Mouse (Mus musculus) megakaryocyte, embryonic 14.5 days (primary cell): ENCODE measurements around the gene Prex1. TPM values are rescaled to one million over a fixed set of nuclear protein-coding genes. Genes with fewer than 3 reads are reported as not detected.

Experiments
- H3K27me3 ChIP-seq: replicated peaks from 2 replicates; pipeline ENCODE3; 2012; ENCODE audit warnings: inconsistent platforms
- H3K36me3 ChIP-seq: replicated peaks from 2 replicates; pipeline ENCODE3; 2012; ENCODE audit warnings: low read length, inconsistent platforms, mixed read lengths
- H3K4me1 ChIP-seq: 2 replicates; pipeline ENCODE4 v1.6.1; 2012; ENCODE audit warnings: inconsistent platforms
- H3K4me3 ChIP-seq: replicated peaks from 2 replicates; pipeline ENCODE3; 2012; ENCODE audit warnings: moderate library complexity, mild to moderate bottlenecking, inconsistent platforms
- H3K9me3 ChIP-seq: 2 replicates; pipeline ENCODE4 v1.6.1; 2012; ENCODE audit warnings: inconsistent platforms
- FLI1 ChIP-seq: IDR thresholded peaks from 2 replicates; pipeline ENCODE4 v1.6.1; 2012; ENCODE audit warnings: low read length, inconsistent platforms, mixed read lengths
- GATA1 ChIP-seq: IDR thresholded peaks from 3 replicates; pipeline ENCODE4 v1.6.1; 2012; ENCODE audit warnings: mixed read lengths, low read length, inconsistent platforms, borderline replicate concordance
- polyA plus RNA-seq: library from polyadenylated mRNA; stranded (reverse); fragments of >175 nt; gene quantifications from 2 replicates; pipeline ENCODE4 v1.2.3, GENCODE M21; 2012; ENCODE audit warnings: low replicate concordance; ENCODE audit not compliant: insufficient read depth

Prex1 gene
- polyA plus RNA-seq, 1 experiment: 14.4 TPM

DNA sequence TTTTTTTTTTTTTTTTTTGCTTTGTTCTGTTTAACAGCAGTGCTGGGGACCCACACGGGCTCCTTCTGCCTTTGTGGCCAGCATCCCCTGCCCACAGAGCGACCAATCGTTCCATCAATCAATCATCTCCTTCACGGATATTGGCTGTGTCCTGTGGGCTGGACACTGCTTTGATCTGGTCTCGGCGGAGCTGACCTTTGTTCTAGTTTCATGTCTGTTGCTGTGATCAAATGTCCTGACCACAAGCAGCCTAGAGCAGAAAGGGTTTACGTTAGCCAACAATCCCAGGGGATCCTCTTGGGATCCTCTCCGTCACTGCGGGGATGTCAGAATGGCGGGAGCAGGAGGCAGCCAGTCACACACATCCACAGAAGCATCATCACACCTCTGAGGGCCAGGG, 154.1 kb downstream of the Prex1 start:
- Histone ChIP-seq H3K4me1 (peaks cover 13% of the 10 kb centered on the region), H3K9me3 (peaks cover 5% of the 10 kb centered on the region), H3K4me3 (no peak overlapping the region), H3K27me3 (peaks cover 52% of the 10 kb centered on the region), H3K36me3 (no peaks in the 10 kb centered on the region)
- no peak for TF ChIP-seq FLI1
- no peak for TF ChIP-seq GATA1

- TF ChIP-seq FLI1 (no peak), GATA1 (no peak)
- H3K4me3 ChIP-seq: no peak overlapping the region
Observed at GRCm38 (mm10) chr2:166555508-166555907, 158.1 kb downstream of the Prex1 start.

DNA sequence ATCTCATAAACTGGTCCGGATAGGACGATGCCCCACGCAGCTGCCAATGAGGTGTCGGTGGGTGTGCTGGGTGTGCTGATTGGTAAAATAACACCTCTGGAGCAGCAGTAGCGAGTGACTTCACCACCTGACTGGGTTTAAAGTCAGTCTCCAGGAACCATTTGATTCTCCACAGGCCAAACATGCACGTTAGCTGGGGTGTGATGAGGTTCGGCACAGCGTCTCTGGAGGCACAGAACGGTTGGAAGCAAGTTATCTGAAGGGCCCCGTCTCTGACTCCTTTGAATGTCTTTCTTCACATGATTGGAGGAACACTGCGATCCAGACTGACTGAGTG, 159.5 kb downstream of the Prex1 start:
- TF ChIP-seq GATA1: no peak
- TF ChIP-seq FLI1: no peak
- Histone ChIP-seq H3K36me3 (no peaks in the 10 kb centered on the region), H3K4me1 (peaks cover 39% of the 10 kb centered on the region), H3K27me3 (peaks cover 73% of the 10 kb centered on the region), H3K4me3 (no peak overlapping the region), H3K9me3 (peaks cover 5% of the 10 kb centered on the region)

More at GRCm38 (mm10) chr2:166555508-166555907, 158.1 kb downstream of the Prex1 start:
- peaks cover 26% of the 10 kb centered on the region for H3K4me1 ChIP-seq
- peaks cover 5% of the 10 kb centered on the region for H3K9me3 ChIP-seq
- peaks cover 71% of the 10 kb centered on the region for H3K27me3 ChIP-seq
- H3K36me3 ChIP-seq: no peaks in the 10 kb centered on the region

DNA sequence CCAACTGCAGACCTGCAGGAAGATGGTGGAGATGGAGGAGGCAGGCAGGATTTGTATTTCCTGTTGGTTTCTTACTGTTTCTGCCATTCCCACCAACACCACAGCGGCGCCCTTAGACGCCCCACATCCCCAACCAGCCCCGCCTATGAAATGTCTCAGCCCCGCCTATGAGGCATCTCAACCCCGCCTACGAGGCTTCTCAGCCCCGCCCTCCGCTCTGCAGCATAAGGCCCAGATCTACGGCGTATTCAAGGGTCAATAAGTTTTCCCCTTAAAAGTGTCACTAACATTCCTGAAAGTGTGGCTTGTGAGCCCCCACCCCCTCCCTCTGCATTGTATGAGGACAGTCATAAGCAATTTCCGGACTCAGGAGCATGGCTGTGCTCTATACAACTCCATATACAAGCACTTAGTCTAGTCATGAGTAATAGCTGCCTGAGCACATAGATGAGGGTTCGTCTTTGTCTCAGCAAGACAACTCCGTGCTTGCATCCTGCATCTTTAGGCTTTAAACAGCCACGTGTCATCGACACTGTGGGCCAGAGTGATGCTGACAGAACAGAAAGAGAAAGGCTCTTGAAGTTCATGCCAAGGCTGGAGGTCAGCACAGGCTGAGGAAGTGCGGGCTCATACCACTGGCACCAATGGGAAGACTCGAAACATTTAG, 160.0 kb downstream of the Prex1 start:
- H3K27me3 ChIP-seq: peaks cover 73% of the 10 kb centered on the region
- TF ChIP-seq FLI1 (no peak), GATA1 (no peak)
- no peak overlapping the region for H3K4me3 ChIP-seq
- peaks cover 43% of the 10 kb centered on the region for H3K4me1 ChIP-seq
- no peaks in the 10 kb centered on the region for H3K36me3 ChIP-seq
- H3K9me3 ChIP-seq: peaks cover 5% of the 10 kb centered on the region

GRCm38 (mm10) chr2:166552657-166553056, 161.0 kb downstream of the Prex1 start:
- TF ChIP-seq GATA1: no peak
- H3K9me3 ChIP-seq: peaks cover 14% of the 10 kb centered on the region
- peaks cover 43% of the 10 kb centered on the region for H3K4me1 ChIP-seq
- H3K4me3 ChIP-seq: no peak overlapping the region
- H3K27me3 ChIP-seq: peaks cover 72% of the 10 kb centered on the region
- H3K36me3 ChIP-seq: peaks cover 2% of the 10 kb centered on the region

DNA sequence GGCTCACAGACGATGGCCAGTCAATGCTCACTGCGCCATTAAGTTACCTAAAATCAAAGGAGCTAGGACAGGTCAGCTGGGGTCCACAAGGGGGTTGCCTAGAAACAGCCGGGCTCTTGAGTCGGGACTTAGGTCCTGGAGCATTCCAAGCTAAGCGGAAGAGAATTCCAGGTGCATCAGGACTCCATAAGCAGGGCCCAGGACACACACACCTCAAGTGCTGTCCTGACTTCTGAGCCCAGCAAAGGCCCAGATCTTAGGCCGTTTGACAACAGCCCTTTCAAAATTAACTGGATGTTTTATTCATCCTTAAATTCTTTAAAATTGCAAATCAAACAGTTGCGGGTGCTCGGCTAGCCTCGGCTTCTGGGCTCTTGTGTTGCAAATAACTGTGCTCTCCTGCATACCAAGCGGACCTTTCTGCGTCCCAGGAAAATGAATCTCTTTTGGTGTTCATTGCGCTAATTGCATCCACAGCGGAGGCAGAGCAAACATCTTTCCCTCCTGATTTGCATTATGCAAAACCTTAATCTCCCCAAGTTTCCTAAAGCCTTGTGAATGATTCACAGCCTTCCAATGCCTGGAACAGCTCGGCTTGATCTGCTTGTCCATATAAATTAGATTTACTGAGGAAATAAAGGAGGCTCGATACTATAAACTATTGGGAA, 161.7 kb downstream of the Prex1 start:
- H3K4me3 ChIP-seq: no peak overlapping the region
- peaks cover 73% of the 10 kb centered on the region for H3K27me3 ChIP-seq
- TF ChIP-seq FLI1 (no peak), GATA1 (no peak)
- peaks cover 43% of the 10 kb centered on the region for H3K4me1 ChIP-seq
- peaks cover 15% of the 10 kb centered on the region for H3K9me3 ChIP-seq
- peaks cover 2% of the 10 kb centered on the region for H3K36me3 ChIP-seq

- no peak for TF ChIP-seq GATA1
- no peak for TF ChIP-seq FLI1
- Histone ChIP-seq H3K9me3 (peaks cover 10% of the 10 kb centered on the region), H3K36me3 (peaks cover 2% of the 10 kb centered on the region), H3K4me3 (no peak overlapping the region), H3K4me1 (peaks cover 43% of the 10 kb centered on the region), H3K27me3 (peaks cover 83% of the 10 kb centered on the region)
Observed at GRCm38 (mm10) chr2:166549871-166550270, 163.8 kb downstream of the Prex1 start.

GRCm38 (mm10) chr2:166549069-166549468, 164.6 kb downstream of the Prex1 start:
- H3K9me3 ChIP-seq: peaks cover 10% of the 10 kb centered on the region
- H3K4me1 ChIP-seq: peaks cover 42% of the 10 kb centered on the region
- TF ChIP-seq GATA1 (no peak), FLI1 (no peak)
- H3K4me3 ChIP-seq: no peak overlapping the region
- peaks cover 2% of the 10 kb centered on the region for H3K36me3 ChIP-seq
- peaks cover 86% of the 10 kb centered on the region for H3K27me3 ChIP-seq

GRCm38 (mm10) chr2:166545580-166545979, 168.1 kb downstream of the Prex1 start:
- Histone ChIP-seq H3K4me3 (no peak overlapping the region), H3K27me3 (peaks cover 80% of the 10 kb centered on the region), H3K9me3 (peaks cover 24% of the 10 kb centered on the region), H3K4me1 (peaks cover 18% of the 10 kb centered on the region), H3K36me3 (peaks cover 2% of the 10 kb centered on the region)
- TF ChIP-seq GATA1: no peak
- no peak for TF ChIP-seq FLI1

- H3K27me3 ChIP-seq: peaks cover 78% of the 10 kb centered on the region
- H3K9me3 ChIP-seq: peaks cover 24% of the 10 kb centered on the region
- peaks cover 2% of the 10 kb centered on the region for H3K36me3 ChIP-seq
- no peak for TF ChIP-seq GATA1
- no peak for TF ChIP-seq FLI1
- peaks cover 10% of the 10 kb centered on the region for H3K4me1 ChIP-seq
- no peak overlapping the region for H3K4me3 ChIP-seq
Observed at GRCm38 (mm10) chr2:166544575-166545251, 168.9 kb downstream of the Prex1 start.
